Mouse (Mus musculus) myocyte (in vitro differentiated cells): ENCODE data around the gene Shank3.

ENCODE experiments used
- CEBPB ChIP-seq: IDR thresholded peaks from 2 replicates; pipeline ENCODE4 v1.6.1; 2011; ENCODE audit warnings: mild to moderate bottlenecking, moderate library complexity; ENCODE audit not compliant: poor library complexity, insufficient read depth, severe bottlenecking
- E2F4 ChIP-seq: IDR thresholded peaks from one replicate; pipeline ENCODE4 v1.6.1; 2011; ENCODE audit warnings: mild to moderate bottlenecking, control low read depth, moderate library complexity; ENCODE audit not compliant: insufficient read depth
- POLR2AphosphoS2 ChIP-seq: IDR thresholded peaks from one replicate; pipeline ENCODE4 v1.6.1; 2011; ENCODE audit warnings: low read depth, control low read depth; ENCODE audit not compliant: insufficient read length

- TF ChIP-seq E2F4, result no peak
- TF ChIP-seq CEBPB, result no peak
- TF ChIP-seq POLR2AphosphoS2, result no peak
Measured at GRCm38 (mm10) chr15:89475293-89475600, 24.2 kb upstream of the Shank3 start.
